Comparison of ENCODE assay signal across 11 mouse cellular contexts in genomic region chr17:11333741-11334140, GRCm38 (mm10).
"Had no signal": no experiment of that assay in that cellular context is flagged by ENCODE, and none has a peak within 500 bp of the region (broad histone marks: within the 10 kb centered on the region; RNA-seq: fewer than 3 reads in every experiment).

No protein-coding gene starts in this region.

- ATAC-seq: liver, embryonic 12.5 days had no signal

- DNase-seq: kidney, adult 9 months; kidney, postnatal 14 days; layer of hippocampus, adult 9-11 months; liver; lung, adult 18-20 months; lung, postnatal 10 days; lung, postnatal 36 days; midbrain, embryonic 14.5 days; thymus, adult 18-20 months; thymus, postnatal 4 days had no signal
